Mouse (Mus musculus) c-Kit-positive CD71-negative TER-119-negative erythroid progenitor cells, embryonic 14.5 days (primary cell): ENCODE results near the gene Zfp706.

ENCODE experiments used
- DNase-seq: peaks from one replicate; pipeline ENCODE4 v3.0.0-alpha.2; 2013; ENCODE audit warnings: low read depth

Zfp706 gene

GRCm38 (mm10) chr15:36977823-36978222 is 29.8 kb downstream of the Zfp706 start:
- no peak for DNase-seq

DNA sequence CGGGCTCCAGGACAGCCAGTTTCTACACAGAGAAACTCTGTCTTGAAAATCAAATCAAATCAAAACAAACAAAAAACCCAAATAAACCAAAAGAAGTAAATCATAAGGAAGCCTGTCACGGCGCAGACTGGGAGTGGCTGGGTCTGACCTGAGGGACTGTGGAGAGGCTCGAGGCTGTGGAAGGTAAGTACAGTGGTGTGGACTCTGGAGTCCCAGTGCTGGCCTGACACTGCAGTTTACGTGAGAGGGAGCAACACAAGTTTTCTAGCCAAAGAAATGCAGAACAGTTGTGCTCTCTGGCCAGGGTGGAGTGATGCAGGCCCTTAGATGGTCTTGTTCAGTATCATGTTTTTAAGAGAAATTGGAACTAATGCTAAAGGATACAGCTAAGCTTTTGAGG is 31.9 kb downstream of the Zfp706 start:
- no peak for DNase-seq

- no peak for DNase-seq
Measured at GRCm38 (mm10) chr15:36975256-36975620, 32.3 kb downstream of the Zfp706 start.

DNA sequence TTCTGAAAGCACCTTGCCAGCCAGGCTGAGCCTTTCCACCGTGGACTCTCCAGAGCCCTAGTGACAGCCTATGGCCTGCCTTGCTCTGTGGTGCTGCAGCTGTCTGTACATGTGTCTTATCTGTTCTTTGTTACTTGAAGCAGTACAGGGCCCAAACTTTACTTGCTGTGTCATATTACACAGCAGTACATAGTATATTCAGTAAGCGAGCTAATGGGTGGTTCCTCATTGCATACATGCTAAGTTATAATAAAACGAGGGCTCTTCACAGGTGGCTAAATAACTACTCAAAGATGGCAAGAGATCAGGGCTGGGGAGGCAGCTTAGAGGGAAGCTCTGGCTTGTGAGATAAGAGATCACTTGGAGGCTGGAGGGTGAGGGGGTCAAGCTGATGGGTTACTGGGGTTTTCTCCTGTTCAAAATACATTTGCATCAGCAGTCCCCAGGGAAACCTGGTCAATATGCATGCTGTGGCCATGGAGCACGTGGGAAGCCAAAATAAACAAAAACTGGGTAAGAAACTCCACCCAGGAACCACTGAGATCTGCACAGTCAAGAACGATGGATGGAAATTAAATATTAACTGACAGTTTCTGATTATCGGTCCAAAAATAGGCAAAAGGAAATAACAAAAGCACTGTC is 32.8 kb downstream of the Zfp706 start:
- no peak for DNase-seq

GRCm38 (mm10) chr15:36973714-36974113 is 33.9 kb downstream of the Zfp706 start:
- DNase-seq = no peak

DNA sequence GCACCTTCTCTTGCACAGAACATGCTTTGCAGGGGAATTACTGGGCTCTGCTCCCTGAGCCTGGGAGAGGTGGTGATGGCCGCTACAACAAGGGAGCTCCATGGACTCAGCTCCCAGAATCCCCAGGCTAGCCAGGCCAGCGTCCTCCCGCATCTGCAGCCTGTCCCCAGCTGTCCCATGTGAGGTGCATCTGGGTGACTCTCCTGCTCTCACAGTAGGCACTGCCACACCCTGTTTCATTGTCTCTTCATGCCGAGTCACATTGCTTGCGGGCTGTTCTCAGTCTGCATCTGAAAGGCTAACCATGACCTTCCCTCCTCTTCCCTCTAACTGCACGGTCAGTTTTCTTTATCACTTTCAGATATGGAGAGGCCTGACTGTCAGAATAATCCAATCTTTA is 34.3 kb downstream of the Zfp706 start:
- DNase-seq = no peak

DNA sequence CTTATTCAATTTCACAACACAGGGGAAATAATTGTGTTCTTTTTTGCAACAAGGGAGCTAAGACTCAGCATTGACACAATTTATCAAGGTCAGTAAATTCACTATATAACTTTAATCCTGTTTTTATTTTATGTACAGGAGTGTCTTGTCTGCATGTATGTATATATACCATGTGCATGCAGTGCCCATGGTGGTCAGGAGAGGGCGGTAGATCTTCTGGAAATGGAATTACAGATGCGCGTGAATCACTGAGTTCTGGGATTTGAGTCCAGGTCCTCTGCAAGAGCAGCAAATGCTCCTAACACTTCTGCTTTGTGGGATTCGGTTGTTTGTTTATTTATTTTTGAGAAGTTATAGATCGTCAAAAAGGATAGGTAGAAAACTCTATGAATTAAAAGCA is 37.8 kb downstream of the Zfp706 start:
- no peak for DNase-seq

DNA sequence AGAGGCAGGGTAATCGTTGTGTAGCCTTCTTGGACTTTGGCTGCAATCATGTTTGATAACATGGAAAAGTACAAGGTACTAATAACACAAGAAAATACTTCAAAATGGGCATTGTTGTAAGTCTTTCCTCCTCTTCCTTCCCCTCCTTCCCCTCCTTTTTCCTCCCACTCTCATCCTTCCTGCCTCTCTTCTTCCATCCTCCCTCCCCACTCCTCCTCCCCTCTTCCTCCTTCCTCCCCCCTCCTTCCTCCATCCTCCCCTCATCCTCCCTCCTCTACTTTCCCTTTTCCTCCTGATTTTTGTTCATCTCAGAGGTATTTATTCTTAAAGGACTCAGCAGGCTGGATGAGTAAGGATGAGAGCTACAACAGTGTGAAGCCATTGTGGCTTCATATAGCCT is 39.3 kb downstream of the Zfp706 start:
- DNase-seq = no peak

DNA sequence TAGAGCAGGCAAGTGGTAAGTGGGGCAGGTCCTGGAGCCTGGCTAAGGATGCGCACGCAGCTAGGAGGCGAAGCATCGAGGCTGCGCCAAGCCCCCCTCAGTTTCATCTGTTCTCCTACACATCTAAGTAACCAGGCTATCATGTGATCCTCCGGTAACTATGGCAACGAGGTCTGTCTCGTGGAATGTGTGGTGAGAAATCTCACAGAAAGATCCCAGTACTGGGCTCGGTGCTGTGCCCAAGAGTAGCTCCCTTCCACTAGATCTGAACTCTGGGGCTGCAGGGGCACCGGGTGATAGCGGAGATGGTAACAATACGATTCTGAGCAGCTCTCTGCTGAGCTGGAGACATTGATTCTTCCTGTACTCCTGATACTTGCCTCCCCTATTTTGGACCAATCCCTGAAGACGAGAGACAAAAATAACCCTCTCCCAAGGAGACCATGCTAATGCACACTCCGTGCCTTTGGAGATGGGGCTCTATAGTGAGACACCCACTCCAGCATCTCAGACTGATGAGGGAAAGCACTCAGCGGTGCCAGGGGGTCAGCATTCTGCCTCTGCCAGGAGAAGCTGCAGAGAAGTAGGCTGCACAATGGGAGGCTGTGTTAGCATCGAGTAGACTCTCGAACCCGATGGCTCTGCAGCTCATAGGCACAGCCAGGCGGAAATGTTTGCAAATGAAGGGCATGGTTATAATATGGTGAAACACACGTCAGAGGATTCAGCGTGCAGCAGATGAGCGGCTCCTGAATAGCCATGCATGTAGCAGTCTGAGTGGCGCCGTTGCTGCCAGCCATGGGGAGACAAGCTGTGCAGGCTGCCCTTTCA is 40.0 kb downstream of the Zfp706 start:
- no peak for DNase-seq

DNA sequence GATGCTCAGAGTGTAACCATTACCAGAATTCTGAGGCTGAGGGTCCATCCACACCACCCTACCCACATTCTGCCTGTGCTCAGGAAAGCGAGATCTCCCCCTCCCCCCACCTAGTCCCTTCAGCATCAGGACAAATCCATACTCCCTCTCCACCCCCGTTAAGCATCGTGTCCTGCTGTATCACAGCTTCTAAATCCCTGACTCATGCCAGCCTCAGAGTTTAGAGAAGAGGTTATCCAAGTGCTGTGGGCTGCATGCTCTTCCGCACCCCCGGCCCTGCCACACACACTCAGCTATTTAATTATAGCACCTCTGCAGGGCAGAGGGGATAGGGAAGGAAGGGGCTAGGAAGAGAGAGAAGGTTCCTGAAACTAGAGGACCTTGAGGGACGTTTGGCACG is 40.6 kb downstream of the Zfp706 start:
- no peak for DNase-seq

GRCm38 (mm10) chr15:36966466-36966865 is 41.1 kb downstream of the Zfp706 start:
- DNase-seq = no peak

DNA sequence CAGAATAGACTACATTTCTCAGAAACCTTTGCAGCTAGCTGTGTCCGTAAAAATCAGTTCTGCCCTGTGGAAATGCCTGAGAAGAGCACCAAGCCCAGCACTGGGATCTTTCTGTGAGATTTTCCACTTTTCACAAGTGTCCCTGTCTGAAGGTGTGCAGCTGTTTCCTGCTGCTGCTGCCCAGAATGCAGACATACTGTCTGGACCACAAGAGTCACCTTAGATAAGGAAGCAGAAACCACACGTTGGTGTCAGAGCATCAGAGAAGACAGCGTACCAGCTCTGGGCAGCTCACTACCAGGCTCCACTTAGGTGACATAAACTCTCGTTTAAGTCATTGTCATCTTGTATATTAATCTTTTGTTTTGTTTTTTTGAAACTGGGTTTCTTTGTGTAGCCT is 41.8 kb downstream of the Zfp706 start:
- DNase-seq = no peak

DNA sequence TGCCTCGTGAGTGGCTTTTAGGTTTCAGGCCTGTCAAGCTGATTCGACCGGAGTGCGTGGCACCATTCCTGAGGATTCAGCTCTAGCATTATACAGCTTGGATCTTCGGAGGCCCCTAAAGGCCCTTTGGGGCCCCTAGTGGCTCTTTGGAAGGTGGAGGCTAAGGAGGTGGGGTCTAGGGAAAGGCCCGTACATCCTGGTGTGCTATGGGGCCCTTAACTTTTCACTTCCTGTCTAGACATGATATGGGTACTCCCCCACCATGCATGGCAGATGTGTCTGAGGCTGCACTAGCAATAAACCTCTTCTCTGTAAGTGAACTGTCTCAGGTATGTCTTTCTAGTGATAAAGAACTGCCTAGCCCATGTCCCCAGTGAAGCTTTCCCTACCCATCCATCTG is 44.6 kb downstream of the Zfp706 start:
- DNase-seq = no peak

DNA sequence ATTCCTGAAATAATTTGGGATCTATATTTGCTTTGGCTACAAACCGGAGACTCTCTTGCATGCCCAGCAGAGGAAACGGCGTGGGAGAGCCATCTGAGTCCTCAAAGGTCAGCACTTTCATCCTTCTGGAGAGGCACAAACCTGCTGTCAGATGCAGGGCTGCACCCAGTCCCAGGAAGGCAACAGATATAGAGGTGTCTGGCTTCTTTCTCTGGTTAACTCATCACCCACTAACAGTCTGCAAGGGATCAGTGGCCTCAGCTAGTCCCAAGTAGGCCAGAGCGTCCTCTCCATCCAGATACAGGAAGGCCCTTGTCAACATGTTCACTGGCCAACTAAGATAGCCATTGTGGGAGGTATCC is 46.7 kb downstream of the Zfp706 start:
- no peak for DNase-seq

- peak; percentile 76 for DNase-seq
Measured at GRCm38 (mm10) chr15:36960010-36960875, 47.3 kb downstream of the Zfp706 start.

DNA sequence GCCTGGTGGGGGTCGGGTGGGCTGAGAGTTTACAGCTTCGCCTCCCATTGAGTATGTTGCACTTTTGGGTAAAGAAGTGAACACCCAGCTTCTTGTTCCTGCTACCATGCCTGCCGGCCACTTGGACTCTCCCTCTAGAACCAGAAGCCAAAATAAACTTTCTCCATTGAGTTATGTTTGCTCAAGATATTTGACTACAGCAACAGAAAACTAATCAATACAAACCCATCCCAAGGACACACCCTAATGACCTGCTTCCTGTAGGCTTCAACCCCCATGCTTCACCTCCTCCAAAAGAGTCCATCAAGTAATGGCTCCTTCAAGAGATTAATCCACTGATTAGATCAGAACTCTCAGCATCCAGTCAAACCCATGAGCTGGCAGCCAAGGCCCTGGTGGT is 51.4 kb downstream of the Zfp706 start:
- no peak for DNase-seq

GRCm38 (mm10) chr15:36950258-36950657 is 57.3 kb downstream of the Zfp706 start:
- no peak for DNase-seq

DNA sequence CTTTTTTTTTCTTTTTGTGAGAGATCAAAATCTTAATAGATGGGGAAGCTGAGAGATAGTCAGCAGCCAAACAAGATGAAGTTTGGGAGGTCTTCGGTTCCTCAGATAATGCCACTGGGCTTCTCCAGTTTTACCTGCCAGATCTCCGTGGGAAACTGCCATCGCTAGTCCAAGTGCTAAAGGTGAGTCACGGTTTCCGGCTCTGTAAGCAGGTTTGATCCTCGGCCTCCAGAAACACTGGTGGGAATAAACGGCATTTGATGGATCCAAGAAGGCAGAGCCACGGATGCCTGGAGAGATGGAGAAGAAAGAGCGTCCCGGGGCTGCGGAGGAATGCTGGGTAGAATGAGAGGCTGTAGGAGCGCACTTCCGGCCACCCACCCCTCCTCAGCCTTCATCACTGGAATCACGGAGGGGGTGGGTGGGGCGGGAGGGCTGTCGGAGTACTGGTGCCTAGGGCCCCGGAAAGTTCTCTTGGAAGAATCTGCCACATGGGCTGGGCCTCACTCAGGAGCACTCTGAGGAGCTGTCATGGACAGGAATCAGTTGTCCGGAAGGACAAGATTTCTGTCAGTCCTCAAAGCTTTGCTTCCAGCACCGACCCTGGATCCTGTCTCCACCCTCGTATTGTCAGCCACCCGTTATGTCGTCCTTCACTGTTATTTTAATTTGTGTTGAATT is 58.6 kb downstream of the Zfp706 start:
- no peak for DNase-seq
